Mouse (Mus musculus) heart, adult 2 months (tissue): Measurements from ENCODE around the gene Plxdc1. TPM values are rescaled to one million over a fixed set of nuclear protein-coding genes. Genes with fewer than 3 reads are reported as not detected.

Experiments used
- DNase-seq, 2 experiments: peaks; one replicate each; pipeline ENCODE4 v3.0.0; 2021
- H3K27ac ChIP-seq: fragments of 200-600 bp; 2 replicates; pipeline ENCODE4 v1.8.1; 2022
- H3K27me3 ChIP-seq: fragments of 200-500 bp; 2 replicates; pipeline ENCODE4 v1.6.1; 2012; ENCODE audit warnings: mild to moderate bottlenecking, low read length, inconsistent platforms, mixed read lengths; ENCODE audit not compliant: control insufficient read depth, insufficient read depth
- H3K36me3 ChIP-seq: fragments of 200-500 bp; 2 replicates; pipeline ENCODE4 v1.6.1; 2012; ENCODE audit warnings: low read length, inconsistent platforms; ENCODE audit not compliant: control insufficient read depth, insufficient read depth
- H3K4me1 ChIP-seq: fragments of 200-500 bp; 2 replicates; pipeline ENCODE4 v1.6.1; 2011; ENCODE audit warnings: low read length; ENCODE audit not compliant: control insufficient read depth, insufficient read depth
- H3K4me3 ChIP-seq: fragments of 200-600 bp; 2 replicates; pipeline ENCODE4 v1.8.1; 2022
- H3K79me2 ChIP-seq: fragments of 200-500 bp; replicated peaks from 2 replicates; pipeline ENCODE4 v1.6.1; 2012; ENCODE audit warnings: mild to moderate bottlenecking, inconsistent platforms, low read length, moderate library complexity, mixed read lengths; ENCODE audit not compliant: control insufficient read depth, insufficient read depth
- H3K9ac ChIP-seq: fragments of 200-500 bp; 2 replicates; pipeline ENCODE4 v1.6.1; 2012; ENCODE audit warnings: low read depth, mild to moderate bottlenecking, control low read depth, inconsistent platforms, low read length, mixed read lengths
- CTCF ChIP-seq: fragments of 200-600 bp; IDR thresholded peaks from 2 replicates; pipeline ENCODE4 v1.8.1; 2022; ENCODE audit warnings: antibody characterized with exemption, mild to moderate bottlenecking, moderate library complexity
- EP300 ChIP-seq: fragments of 200-500 bp; IDR thresholded peaks from 2 replicates; pipeline ENCODE4 v1.6.1; 2011; ENCODE audit warnings: low read depth, low read length, control low read depth; ENCODE audit not compliant: insufficient read depth
- POLR2A ChIP-seq: fragments of 200-500 bp; IDR thresholded peaks from 2 replicates; pipeline ENCODE4 v1.6.1; 2011; ENCODE audit warnings: mild to moderate bottlenecking, low read depth, low read length, control low read depth; ENCODE audit not compliant: insufficient read depth
- WGBS: fragments of 180-500 bp; shearing (Covaris S2); methylation state at CpG from one replicate; pipeline ENCODE4 v1.1.7; 2018; 5-methylcytosine and 5-hydroxymethylcytosine counted together
- intact Hi-C: fragments of 180-260 bp; cut with DNase I; formaldehyde crosslinking; loops from one replicate; pipeline ENCODE4 v1.15.1; 2025
- polyA plus RNA-seq: library from polyadenylated mRNA; depleted of rRNA; stranded (reverse); fragments of >200 nt; gene quantifications from 2 replicates; pipeline ENCODE4 v1.2.3, GENCODE M21; 2012
- total RNA-seq, 2 experiments: library from RNA; stranded (reverse); gene quantifications; 2 replicates each; pipeline ENCODE4 v1.2.3; 2021

The Plxdc1 gene
- total and polyA plus RNA-seq, 3 experiments: 4.5 to 6.6 (median 5.5) TPM

GRCm38 (mm10) chr11:98019883-98020610 is 33.8 kb upstream of the Plxdc1 start:
- 50% methylated on average over 8 of the region's 8 CpGs for WGBS
- no peak overlapping the region for H3K9ac ChIP-seq
- H3K36me3 ChIP-seq: no peaks in the 10 kb centered on the region
- peaks cover 2% of the 10 kb centered on the region; the same call in 1 of the 2 replicates for H3K4me1 ChIP-seq
- TF ChIP-seq CTCF (no peak), POLR2A (no peak), EP300 (no peak)
- no peaks in the 10 kb centered on the region for H3K27me3 ChIP-seq
- no peak for DNase-seq
- intact Hi-C loops: no loop called here
- no peak overlapping the region for H3K4me3 ChIP-seq
- H3K79me2 ChIP-seq: no peaks in the 10 kb centered on the region
- no peak overlapping the region for H3K27ac ChIP-seq

DNA sequence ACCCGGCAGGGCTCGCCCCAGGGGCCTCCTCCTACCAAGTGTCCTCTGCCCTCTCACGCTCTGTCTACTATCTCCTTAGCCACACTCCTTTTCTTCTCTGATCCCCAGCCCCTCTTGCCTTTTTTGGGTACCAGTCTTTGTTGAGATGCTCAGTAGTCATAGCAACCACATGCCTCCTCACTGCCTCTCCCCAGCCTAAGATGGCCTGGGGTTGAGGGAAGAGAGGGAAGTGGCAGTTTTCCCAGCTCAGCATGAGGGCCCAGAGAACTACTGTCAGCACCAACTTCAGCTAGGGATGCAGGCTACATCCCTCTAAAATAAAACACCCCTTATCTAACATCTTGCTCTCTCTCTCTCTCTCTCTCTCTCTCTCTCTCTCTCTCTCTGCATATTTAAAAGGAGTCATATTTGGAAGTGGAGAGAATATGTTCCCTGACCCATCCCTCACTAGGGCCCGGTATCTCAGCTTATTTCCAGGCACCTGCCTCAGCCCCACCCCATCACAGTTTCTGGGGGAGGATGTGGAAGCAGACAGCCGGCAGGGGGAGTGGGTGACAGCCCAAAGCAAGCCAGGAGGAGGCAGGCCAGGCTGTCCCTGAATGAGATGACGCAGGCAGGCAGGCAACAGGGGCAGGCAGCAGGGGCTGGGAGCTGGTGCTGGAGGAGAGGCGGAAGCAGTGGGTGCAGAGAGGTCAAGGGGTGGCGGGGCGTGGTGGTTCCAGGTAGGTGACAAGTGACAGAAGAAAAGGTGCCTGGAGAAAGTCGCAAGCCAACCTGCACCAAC is 32.8 kb upstream of the Plxdc1 start:
- no peak overlapping the region for H3K27ac ChIP-seq
- 61% methylated on average over 10 of the region's 10 CpGs for WGBS
- TF ChIP-seq CTCF (peak; percentile 33), POLR2A (no peak)
- no peak overlapping the region for H3K4me3 ChIP-seq
- intact Hi-C loops: no loop called here
- H3K9ac ChIP-seq: no peak overlapping the region
- no peaks in the 10 kb centered on the region for H3K36me3 ChIP-seq
- no peak for DNase-seq
- no peaks in the 10 kb centered on the region for H3K27me3 ChIP-seq
- peaks cover 2% of the 10 kb centered on the region; the same call in 1 of the 2 replicates for H3K4me1 ChIP-seq
- H3K79me2 ChIP-seq: no peaks in the 10 kb centered on the region

- no peak overlapping the region for H3K9ac ChIP-seq
Observed at GRCm38 (mm10) chr11:98018222-98018621, 32.0 kb upstream of the Plxdc1 start.

GRCm38 (mm10) chr11:98016824-98017223 is 30.6 kb upstream of the Plxdc1 start:
- Histone ChIP-seq H3K4me1 (peaks cover 2% of the 10 kb centered on the region; the same call in 1 of the 2 replicates), H3K4me3 (no peak overlapping the region), H3K36me3 (no peaks in the 10 kb centered on the region), H3K9ac (no peak overlapping the region), H3K79me2 (no peaks in the 10 kb centered on the region), H3K27ac (no peak overlapping the region), H3K27me3 (no peaks in the 10 kb centered on the region)
- 82% methylated on average over 4 of the region's 4 CpGs for WGBS
- no peak for TF ChIP-seq CTCF
- no peak for TF ChIP-seq EP300
- no peak for TF ChIP-seq POLR2A
- no peak for DNase-seq
- intact Hi-C loops: no loop called here

More at GRCm38 (mm10) chr11:98018222-98018621, 32.0 kb upstream of the Plxdc1 start:
- no peak for TF ChIP-seq EP300
- no peak for TF ChIP-seq POLR2A
- peak; percentile 32 for TF ChIP-seq CTCF
- intact Hi-C loops: no loop called here
- Histone ChIP-seq H3K79me2 (no peaks in the 10 kb centered on the region), H3K4me1 (peaks cover 2% of the 10 kb centered on the region; the same call in 1 of the 2 replicates), H3K4me3 (no peak overlapping the region), H3K36me3 (no peaks in the 10 kb centered on the region), H3K27ac (no peak overlapping the region), H3K27me3 (no peaks in the 10 kb centered on the region)
- WGBS: 76% methylated on average over 6 of the region's 6 CpGs
- DNase-seq: no peak

DNA sequence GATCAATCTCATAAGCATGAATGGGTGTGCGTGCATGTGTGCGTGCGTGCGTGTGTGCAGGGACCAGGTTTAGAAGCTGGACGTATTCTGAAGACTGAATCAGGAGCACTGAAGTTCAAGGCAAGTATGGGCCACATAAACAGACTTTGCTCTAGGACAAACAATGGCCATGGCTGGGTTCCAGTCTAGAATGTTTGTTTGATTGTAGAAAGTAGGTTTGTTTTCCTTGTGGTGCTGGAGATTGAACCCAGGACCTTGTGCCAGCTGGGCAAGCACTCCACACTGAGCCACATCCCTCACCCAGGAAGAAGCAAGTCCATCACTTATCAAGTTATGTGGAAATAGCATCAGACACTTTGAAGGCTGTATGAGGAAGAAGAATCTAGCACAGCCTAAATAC is 29.9 kb upstream of the Plxdc1 start:
- TF ChIP-seq CTCF: no peak
- TF ChIP-seq EP300: no peak
- no peak for TF ChIP-seq POLR2A
- no peaks in the 10 kb centered on the region for H3K79me2 ChIP-seq
- no peak overlapping the region for H3K4me3 ChIP-seq
- H3K9ac ChIP-seq: no peak overlapping the region
- H3K36me3 ChIP-seq: no peaks in the 10 kb centered on the region
- DNase-seq: no peak
- H3K4me1 ChIP-seq: no peaks in the 10 kb centered on the region
- H3K27ac ChIP-seq: no peak overlapping the region
- H3K27me3 ChIP-seq: no peaks in the 10 kb centered on the region
- intact Hi-C loops: no loop called here
- 92% methylated on average over 5 of the region's 5 CpGs for WGBS

DNA sequence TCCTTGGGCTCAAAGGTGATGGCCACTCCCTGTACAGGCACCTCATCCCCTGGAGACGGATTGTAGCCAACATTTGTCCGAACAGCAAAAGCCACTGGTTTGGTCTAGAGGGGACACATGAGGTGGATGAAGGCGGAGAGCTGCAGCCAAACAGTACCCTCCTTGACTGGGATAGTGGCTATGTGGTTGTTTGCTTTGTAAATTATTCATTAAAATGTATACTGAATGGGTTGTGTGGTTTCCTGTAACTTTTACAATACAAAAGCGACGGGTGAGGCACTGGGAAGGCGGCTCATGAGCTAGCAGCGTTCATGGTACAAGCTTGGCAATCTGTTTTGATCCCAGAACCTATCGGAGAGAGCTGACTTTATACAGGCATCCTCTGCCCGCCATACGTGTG is 26.6 kb upstream of the Plxdc1 start:
- intact Hi-C loops: no loop called here
- Histone ChIP-seq H3K4me1 (no peaks in the 10 kb centered on the region), H3K27me3 (no peaks in the 10 kb centered on the region), H3K9ac (no peak overlapping the region), H3K79me2 (no peaks in the 10 kb centered on the region), H3K4me3 (no peak overlapping the region), H3K27ac (no peak overlapping the region), H3K36me3 (no peaks in the 10 kb centered on the region)
- no peak for DNase-seq
- TF ChIP-seq CTCF: no peak
- TF ChIP-seq EP300: no peak
- no peak for TF ChIP-seq POLR2A
- WGBS: 86% methylated on average over 10 of the region's 10 CpGs
